Mouse (Mus musculus): ENCODE data around the gene Gna13.

Gene Gna13

DNA sequence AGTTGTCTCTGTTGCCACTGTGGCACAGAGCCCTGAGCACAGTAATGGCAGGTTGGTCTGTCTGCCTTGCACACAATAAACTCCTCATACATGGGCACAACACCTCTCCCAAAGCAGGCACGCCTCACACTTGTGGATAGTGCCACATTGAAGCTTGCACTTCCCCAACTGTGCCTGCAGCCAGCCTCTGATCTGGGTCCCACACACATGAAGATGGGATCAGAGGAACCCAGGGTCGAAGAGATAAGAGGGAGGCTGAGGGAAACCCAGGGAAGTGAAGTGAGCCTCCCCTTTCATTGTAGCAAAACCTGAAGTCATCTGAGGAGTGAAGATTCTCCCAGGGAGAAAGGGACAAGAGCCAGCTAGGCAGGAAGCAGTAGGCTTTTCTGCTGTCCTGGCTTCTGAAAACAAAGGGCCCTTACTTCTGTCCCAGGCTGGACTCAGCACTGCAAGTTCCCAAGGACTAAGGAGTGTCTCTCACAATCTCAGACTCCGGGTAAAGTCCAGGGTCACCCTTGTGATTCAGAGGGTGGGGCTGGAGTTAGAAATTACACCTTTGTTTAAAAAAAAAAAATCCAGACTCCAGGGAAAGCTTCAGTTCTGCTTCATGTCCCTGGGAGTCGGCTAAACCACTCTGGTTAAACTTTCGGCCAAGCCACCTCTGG, 12.8 kb upstream of the Gna13 start:
- no peak for DNase-seq (ENCODE audit: low read depth)

DNA sequence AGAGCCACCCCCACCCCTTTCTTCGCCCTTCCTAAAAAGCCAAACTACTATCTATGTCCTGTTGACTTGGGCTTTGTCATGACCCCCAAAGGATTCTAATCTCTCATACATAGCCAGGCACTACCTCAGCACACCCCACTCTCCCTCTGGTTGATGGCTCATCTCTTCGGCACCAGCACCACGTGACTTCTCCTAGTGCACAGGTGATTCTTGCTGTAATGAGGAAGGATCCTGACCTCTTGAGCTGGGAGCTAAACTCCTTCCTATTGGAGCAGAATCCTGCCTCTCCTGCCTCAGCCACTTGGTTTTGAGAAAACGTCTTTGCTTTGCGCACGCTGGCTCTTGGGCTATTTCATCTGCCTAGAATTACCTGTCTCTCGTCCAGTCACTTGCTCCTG, 12.3 kb upstream of the Gna13 start:
- no peak for DNase-seq (ENCODE audit: low read depth)

DNA sequence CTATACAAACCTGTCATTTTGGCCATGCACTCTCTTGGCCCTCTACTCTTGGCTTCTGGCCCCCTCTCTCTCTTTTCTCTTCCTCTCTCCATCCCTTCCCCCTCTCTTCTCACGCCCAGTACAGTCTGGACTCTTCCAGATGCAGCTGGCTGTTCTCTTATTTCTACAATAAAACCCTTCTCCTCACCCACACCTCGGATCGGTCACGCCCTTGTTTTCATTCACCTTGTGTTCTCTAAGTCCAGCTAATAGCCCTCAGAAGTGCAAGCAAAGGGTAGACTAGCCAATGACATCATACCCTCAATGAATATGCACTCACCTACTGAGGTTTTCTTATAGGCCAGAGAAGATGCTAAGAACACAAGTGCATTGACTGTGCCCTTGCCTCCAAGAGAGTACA, 11.1 kb upstream of the Gna13 start:
- DNase-seq (ENCODE audit: low read depth) = no peak

DNA sequence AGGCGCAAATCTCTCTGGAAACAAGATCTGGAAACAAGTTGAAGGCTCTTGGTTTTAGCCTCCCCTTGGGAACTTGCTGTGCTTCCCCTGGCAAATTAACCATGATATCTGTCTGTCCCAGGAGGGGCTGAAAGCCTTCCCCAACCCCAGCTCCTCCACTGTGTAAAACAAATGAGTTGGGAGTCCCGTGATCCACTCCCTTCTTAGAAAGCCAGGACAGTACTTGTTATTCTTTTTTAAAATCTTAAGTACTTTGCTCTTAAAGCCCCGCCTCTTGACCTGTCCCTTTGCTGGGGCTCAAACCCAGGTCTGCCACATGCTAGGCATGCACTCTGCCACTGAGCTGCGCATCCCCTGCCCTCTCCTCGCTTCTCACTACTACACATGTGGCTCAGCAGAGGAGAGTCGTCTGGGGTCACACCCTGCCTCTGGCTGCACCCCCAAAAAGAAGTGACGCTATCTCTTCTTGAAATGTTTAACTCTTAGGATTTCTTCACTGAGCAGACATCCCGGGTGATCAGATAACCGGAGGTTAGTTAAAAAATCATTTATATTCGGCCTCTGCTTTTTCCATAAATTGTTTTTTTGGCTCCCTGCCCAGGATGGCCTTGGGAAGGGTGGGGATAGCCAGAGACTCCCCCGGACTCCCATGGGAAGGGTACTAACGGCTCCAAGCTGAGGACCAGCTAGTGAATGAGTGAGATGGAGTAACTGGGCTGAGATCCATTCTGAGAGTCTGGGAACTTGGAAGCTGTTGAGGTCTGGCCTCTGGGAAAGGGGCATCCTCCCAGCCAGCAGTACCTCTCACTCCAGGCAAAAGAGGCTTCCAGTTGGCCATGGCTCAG, 9.0 kb upstream of the Gna13 start:
- DNase-seq (ENCODE audit: low read depth) = no peak

DNA sequence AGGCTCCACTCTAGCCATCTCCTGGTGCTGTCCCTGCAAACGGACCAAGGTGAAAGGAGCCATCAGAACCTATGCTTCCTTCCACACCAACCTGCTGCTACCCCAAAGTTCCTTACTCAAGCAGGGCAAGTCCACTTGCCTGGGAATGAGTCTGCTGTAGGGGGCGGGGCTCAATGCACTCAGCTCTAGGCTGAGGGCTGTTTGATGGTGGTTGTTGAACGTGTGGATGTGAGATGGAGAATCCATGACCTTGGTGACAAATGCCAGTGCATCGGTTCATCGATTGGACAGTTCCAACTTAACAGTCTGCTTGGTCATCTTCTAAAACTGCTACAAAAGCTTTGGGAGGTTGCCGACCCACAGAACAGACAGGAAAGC, 8.4 kb upstream of the Gna13 start:
- no peak for DNase-seq (ENCODE audit: low read depth)

DNA sequence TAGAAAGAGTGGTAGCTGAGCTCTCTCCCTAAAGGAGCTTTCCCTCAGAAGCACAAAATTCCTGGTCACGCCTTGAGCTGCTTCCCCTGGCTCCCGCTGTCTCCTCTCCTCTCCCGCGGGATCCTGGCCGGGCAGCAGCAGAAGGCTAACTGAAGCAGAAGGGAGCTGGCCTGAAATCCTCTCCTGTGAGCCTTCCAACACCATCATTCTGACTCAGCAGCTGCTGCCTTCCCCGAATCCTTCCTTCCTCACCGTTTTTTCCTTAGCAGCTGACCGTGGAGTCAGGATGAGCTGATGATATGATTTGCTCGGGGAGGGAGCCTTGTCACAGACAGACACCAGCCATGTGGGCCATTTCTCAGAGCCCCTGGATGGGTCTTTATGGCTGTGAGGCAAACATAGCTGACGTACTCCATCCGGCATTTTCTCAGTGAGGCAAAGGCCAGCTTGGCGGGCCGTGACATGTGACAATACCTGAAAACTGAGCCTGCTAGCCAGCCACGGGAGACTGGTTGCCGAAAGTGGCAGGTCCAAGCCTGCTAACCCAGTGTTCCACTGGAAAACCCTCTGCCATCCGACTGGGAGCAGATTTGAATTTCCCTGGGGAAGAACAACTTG, 6.8 kb upstream of the Gna13 start:
- no peak for DNase-seq (ENCODE audit: low read depth)

- no peak for DNase-seq (ENCODE audit: low read depth)
Observed at GRCm38 (mm10) chr11:109357171-109357570, 5.5 kb upstream of the Gna13 start.

DNA sequence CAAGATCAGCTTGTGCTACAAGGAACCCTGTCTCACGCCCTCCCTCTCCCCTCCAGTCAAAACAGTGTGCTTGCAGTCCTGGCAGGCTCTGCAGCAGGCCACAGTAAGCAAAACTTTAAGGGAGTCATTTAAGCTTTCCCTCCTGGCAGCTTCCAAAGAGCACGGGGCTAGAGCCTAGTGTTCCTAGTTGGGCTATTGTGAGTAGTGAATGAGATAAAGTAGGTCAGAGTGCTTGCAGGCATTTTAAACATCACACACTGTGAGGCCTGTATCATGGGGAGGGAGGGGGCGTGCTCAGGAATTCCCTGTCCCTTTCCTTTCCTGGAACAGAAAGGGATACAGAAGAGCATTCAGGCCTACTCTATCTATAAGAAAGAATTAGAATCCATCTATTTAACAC, 4.1 kb upstream of the Gna13 start:
- DNase-seq (ENCODE audit: low read depth) = no peak

GRCm38 (mm10) chr11:109359043-109359752, 3.4 kb upstream of the Gna13 start:
- DNase-seq (ENCODE audit: low read depth) = no peak

- DNase-seq (ENCODE audit: low read depth) = no peak
Observed at GRCm38 (mm10) chr11:109360102-109360501, 2.5 kb upstream of the Gna13 start.

GRCm38 (mm10) chr11:109360581-109361040, 2.0 kb upstream of the Gna13 start:
- no peak for DNase-seq (ENCODE audit: low read depth)

DNA sequence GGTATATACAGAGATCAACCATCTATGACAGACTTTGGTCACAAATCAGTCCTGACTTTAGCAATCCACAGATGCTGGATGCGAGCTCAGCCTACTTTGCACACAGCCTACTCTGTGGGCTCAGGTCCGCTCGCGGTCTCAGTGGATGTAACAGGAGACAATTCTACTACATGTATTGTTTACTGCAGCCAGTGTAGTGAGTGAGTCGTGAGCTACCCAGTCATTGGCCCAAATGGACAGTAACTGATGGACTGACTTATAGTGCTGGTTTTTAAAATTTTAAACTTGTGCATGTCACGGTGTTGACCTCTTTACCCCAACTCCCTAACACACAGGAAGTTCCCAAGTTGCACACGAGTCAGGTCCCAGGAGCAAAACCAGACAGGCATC, 1.4 kb upstream of the Gna13 start:
- DNase-seq (ENCODE audit: low read depth) = no peak

DNA sequence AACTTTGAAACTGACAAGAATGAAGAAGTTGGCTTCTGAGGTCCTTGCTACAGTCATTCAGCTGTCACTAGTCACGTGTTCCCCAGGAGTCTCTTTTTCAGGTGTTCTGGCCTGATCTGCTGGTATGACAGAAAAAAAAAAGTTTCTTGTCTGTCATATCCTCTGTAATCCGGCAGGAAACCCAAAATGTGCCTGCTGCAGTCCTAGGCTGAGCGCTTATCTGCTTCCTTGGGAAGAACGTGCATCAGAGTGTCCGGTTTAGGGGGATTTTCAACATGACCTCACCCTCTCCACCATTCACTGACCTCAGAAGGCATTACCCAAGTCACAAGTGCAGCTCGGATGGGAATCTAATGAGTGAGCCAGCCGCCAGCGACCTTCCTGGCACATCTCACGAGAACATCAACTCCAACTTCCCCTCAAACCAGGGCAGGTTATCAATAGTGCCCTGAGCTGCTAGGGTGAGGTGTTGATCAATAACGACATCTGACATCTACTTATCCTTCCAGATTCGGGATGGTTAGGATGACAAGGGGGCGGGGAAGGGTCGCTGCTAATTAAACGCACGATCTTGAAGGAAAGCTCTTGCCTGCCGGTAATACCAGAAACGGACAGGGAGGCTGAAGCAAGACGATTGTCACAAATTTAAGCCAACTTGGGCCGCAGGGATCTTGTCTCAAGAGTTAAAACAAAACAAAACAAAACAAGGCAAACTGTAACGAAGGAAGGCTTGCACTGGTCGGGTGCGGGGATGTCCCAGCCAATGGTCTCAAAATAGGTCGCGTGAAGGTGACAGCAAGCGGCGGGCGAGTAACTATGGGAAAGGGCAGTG, 784 bp upstream of the Gna13 start:
- peak; percentile 88 for DNase-seq (ENCODE audit: low read depth)

DNA sequence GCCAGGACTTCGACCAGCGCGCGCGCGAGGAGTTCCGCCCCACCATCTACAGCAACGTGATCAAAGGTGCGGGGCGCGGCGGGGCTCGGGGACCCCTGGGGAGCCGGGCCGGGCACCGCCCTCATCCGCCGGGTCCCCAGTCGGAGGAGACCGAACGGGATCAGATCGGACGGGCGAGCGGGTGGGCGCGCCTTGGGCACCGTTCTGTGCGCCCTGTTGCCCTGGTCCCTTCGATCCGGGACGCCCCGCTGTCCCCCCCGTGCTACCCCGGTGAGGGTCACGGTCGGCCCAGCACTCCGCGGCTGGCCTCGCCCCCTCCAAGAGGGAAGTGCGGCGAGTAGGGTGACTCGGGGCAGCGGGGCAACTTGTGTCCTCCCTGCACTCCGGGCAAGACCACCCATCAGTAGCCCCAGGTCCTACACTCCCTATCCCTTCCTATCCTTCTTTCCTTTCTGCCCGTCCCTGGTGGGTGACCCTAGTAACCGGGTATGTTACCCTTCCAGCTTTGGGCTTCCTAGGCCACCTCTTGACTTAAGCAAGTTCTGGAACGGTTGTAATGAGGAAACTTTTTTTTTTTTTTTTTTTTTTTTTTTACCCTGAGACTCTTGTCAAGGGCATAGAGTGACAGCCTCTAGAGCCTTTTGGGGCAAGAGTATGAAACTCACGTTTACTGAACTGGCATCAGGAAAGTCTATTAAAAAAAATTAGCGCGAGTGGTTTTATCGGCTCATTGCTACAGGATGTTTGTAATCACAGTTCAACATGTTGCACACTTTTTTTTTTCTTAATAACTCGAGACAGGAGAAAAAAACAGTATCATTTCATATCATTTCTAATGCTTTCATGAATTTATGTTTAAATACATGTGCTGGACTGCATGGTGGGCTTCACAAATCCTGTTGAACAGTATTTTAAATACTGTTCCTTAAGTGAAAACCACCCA, 831 bp downstream of the Gna13 start:
- peak; percentile 75 for DNase-seq (ENCODE audit: low read depth)

DNA sequence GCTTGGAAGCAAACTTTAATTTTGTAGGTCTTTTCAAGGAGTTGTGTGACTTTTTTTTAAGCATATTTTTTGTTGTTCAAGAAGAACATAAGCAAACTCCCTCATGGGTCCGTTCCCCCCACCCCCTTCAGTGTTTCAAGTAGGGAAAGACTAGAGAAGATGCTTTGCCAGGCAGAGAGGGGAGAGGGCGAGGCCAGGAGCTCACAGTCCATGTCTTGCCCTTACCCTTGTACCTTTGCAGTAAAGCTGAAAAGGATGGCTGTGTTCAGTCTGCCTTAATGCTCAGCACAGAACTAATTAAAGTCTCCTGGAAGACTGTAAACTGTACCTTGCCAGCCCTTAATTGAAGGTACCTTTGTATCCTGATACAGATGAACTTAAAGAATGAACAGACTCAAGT, 1.7 kb downstream of the Gna13 start:
- DNase-seq (ENCODE audit: low read depth) = no peak

DNA sequence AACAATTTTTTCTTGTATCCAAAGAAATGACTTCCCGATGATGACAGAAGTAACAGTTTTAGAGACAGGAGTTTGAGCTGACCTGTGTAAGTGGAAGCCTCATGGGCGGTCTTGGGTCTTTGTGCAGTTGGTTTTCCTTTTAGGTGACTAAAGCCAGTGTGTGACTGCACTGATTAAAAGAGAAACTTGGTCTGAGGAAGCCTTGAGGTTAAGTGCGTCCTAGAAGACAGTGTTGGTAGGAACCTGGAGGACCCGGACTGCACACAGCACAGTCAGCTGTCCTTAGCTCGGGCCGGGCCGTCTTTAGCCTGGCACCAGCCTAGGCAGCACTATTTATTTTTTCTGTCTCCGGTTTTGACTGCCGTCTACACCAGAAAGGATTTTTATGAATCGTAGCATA, 2.2 kb downstream of the Gna13 start:
- no peak for DNase-seq (ENCODE audit: low read depth)

DNA sequence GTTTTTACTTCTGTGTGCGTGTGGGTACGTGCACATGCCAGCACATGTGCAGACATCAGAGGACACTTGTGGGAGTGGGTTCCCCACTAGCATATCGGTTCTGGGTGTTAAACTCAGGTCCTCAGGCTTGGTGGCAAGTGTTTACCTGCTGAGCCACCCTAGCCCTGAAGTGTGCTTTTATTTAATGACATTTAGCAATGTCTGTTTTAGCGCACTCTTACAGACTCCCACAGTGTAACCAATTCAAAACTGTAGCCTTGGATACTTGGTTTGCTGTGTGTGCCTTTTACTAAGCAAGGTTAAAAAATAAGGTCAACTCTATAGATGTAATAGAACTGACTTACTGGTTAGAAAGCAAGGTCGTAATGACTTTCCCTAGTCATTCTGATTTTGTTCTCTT, 3.2 kb downstream of the Gna13 start:
- DNase-seq (ENCODE audit: low read depth) = no peak

- DNase-seq (ENCODE audit: low read depth) = peak; percentile 72
Observed at GRCm38 (mm10) chr11:109366802-109367579, 4.4 kb downstream of the Gna13 start.

DNA sequence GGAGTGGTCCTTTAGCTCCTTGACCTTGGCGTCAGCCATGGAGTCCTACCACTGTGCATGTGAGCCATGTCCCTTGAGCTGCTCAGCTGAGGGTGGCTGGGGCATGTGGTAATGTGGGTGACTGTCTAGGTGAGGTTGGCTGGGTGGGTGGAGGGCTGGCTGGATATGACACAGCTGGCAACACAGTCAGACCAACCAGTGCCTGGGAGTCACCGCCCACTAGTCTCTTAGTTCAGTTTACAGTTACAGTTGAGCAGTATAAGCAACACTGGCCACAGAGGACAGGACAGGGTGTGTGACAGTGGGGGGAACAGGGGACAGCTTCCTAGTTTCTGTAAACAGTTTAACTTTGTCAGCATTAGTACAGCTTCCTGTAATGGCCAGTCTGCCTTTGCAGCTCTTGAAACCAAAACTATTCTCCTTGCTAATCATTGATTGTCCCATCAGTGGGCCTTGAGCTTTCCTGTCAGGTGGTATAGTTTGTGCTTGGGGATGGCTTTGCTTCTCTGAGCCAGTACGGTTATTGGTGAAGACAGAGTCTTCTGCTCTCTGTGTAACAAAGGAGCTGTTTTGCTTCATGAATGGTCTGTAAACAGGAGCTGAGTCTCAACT, 6.5 kb downstream of the Gna13 start:
- DNase-seq (ENCODE audit: low read depth) = peak; percentile 83
